Mouse (Mus musculus): ENCODE measurements around the gene Gstm2. TPM values are rescaled to one million over a fixed set of nuclear protein-coding genes. Genes with fewer than 3 reads are reported as not detected.
"Not testable (repeated sequence)": the region's sequence is repeated elsewhere in the genome, so short reads cannot be mapped to it uniquely, and the experiment has no call there.

Gstm2 gene
- polyA plus RNA-seq, 1 experiment from 2014 or later: 5.9 TPM

DNA sequence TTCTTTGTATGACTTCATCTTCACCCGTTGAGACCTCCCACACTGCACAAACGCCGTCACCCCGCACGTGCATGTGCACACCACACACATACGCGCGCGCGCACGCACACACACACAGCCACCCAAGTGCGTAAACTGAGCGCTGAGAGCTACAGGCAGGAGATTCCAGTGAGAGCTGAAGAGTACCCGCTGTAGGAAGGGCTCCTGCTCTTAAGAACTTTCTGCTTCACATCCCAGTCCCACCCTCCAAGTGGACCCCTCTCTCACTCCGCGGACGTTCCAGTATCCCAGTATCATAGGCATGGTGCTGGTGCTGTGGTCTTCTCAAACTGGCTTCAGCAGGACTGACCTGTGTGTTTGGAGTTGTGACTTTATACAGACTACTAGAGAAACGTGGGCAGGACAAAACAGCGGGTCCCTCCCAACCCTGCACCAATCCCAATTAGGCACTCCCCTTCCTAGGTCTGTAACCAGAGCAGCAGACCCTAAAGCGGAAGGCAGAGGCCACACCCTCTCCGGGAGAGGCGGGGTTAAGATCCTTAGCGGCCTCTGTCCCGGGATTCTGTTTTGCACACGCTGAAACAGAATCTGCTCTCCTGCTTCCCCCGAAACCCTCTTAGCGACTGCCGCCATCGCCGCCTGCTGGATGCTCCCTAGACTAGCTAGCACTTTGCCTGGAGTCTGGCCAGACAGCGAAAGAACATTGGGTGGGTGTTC, 31.4 kb upstream of the Gstm2 start, which contains the start of gene Gstm1:
Gstm1 (minus strand) TSS at position 501 of the 717 bp plus-strand sequence.
- Histone ChIP-seq H3K4me2 (peak within 1 kb of the TSS; percentile 72), H3K4me3 (replicated peaks) (peak within 1 kb of the TSS; percentile 56), H3K9ac (peak within 1 kb of the TSS; percentile 55), H3K9me3 (replicated peaks) (no peaks in the 10 kb centered on the region), H3K27ac (peak within 1 kb of the TSS; percentile 79), H3K27me3 (no peaks in the 10 kb centered on the region), H3K36me3 (no peaks in the 10 kb centered on the region), H3K4me1 (replicated peaks) (peaks cover 30% of the 10 kb centered on the region)
- ATAC-seq (ENCODE audit: low read depth) (peak; percentile 92), DNase-seq (peak; percentile 76)
- under 1% methylated on average over 31 of the region's 31 CpGs for WGBS (ENCODE audit: insufficient replicate concordance)

DNA sequence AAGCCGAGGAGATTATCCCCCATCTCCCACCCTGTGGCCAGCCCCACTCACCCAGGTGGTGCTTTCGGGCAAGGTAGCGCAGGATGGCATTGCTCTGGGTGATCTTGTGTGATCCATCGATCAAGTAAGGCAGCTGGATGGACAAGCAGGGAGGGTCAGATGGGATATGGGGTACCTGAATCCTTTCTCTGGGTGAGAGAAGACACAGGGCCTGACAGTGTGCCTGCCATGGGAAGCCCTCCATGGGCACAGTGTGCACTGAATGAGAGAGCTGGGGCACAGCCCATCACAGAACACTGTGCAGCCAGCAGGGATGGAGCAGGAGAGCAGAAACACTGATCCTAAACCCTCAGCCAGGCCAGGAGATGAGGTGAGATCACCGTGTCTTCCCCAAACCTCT, 30.2 kb upstream of the Gstm2 start:
- WGBS (ENCODE audit: insufficient replicate concordance): 74% methylated on average over 5 of the region's 5 CpGs
- not testable (repeated sequence) for ATAC-seq (ENCODE audit: low read depth); DNase-seq; H3K9me3 ChIP-seq (replicated peaks); H3K36me3 ChIP-seq; H3K27me3 ChIP-seq; H3K27ac ChIP-seq
- Histone ChIP-seq H3K9ac (peak overlapping the region; percentile 36; the same call in 1 of the 2 replicates), H3K4me2 (peak overlapping the region; percentile 72), H3K4me1 (replicated peaks) (peaks cover 22% of the 10 kb centered on the region), H3K4me3 (replicated peaks) (peak overlapping the region; percentile 56)

DNA sequence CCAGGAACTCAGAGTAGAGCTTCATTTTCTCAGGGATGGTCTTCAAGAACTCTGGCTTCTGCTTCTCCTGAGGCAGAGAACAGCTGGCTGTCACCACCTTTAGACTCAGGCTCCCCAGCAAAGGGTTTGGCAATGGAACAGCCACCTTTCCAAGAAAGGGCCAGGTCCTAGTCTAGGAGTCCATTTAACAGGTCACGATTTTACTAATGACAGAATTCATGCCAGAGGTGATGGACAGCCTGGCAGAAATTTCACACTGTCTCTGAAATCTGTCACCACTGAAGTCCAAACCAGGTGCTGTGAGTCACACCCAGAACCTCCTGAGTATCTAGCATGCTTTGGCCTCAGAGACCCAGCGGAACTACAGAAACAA, 28.7 kb upstream of the Gstm2 start:
- 62% methylated on average over 2 of the region's 2 CpGs for WGBS (ENCODE audit: insufficient replicate concordance)
- H3K27ac ChIP-seq: no peak overlapping the region
- H3K4me3 ChIP-seq (replicated peaks): no peak overlapping the region
- DNase-seq (no peak), ATAC-seq (ENCODE audit: low read depth) (no peak)
- H3K4me2 ChIP-seq: 0 out of 2 replicates have a peak overlapping the region, but pooled peaks have one; percentile 3
- H3K36me3 ChIP-seq: no peaks in the 10 kb centered on the region
- H3K4me1 ChIP-seq (replicated peaks): peaks cover 22% of the 10 kb centered on the region
- H3K9me3 ChIP-seq (replicated peaks): no peaks in the 10 kb centered on the region
- H3K27me3 ChIP-seq: no peaks in the 10 kb centered on the region
- no peak overlapping the region for H3K9ac ChIP-seq

DNA sequence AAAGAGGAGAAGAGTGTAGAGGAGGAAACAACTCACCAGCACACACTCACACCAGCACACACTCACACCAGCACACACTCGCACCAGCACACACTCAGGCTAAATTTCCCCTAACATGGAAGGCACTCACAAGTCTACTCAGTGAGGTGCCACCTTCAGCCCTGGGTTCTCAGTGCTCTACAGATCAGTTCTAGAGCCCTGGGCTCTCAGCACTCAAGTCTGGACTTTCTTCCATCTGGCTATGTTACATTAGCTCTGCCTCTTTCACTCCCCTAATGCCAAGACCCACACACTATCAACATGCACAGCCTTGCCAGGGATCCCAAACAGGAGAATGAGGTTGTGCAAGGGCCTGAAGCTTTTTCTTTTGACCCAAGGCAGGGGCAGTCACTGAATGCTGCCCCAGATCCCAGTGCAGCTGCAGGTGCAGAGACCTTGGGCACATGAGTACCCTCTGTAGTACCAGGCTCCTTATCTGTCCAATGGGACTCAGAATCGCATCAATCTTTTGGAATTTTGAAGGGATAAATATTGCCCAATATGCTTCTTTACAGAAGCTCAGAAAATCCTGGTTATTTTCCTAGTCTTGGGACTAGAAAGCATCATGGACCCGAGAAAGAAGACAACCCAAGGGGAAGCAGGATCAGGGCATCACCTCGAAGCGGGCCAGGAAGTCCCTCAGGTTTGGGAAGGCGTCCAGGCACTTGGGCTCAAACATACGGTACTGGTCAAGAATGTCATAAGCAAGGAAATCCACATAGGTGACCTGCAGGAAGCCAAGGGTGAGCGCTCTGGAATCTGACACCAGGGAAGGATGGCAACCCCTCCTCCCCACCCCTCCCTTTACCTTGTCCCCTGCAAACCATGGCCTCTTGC, 28.1 kb upstream of the Gstm2 start:
- no peak overlapping the region for H3K9ac ChIP-seq
- H3K27me3 ChIP-seq: no peaks in the 10 kb centered on the region
- H3K27ac ChIP-seq: 0 out of 2 replicates have a peak overlapping the region, but pooled peaks have one; percentile 23
- no peaks in the 10 kb centered on the region for H3K36me3 ChIP-seq
- ATAC-seq (ENCODE audit: low read depth) (no peak), DNase-seq (no peak)
- WGBS (ENCODE audit: insufficient replicate concordance): 69% methylated on average over 8 of the region's 8 CpGs
- peak overlapping the region; percentile 37 for H3K4me2 ChIP-seq
- H3K4me1 ChIP-seq (replicated peaks): peaks cover 21% of the 10 kb centered on the region
- no peak overlapping the region for H3K4me3 ChIP-seq (replicated peaks)
- no peaks in the 10 kb centered on the region for H3K9me3 ChIP-seq (replicated peaks)

DNA sequence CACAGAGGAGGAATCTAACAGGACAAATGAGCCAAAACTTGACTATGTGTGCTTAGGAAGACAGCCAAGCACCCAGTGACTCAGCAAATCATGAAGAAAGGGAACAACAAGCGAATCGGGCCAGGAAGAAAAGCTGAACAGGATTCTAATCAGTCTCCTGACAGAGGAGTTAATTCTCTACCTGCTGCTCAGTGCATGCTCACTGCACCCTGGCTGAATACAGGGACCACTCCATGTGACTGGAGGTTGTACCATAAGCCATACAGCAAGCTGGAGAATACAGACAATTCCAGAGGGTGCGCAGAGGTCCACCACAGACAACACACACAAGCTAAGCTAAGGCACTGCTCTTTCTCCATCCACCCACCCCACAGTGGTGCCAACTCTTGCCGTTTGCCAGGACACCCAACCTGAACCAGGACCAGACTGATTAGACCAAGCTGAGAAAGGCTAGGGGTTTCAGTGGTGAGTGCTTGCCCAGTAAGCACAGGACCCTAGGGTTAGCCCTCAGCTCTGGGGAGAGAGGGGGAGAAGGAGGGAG, 27.1 kb upstream of the Gstm2 start:
- WGBS (ENCODE audit: insufficient replicate concordance): 48% methylated on average over 4 of the region's 4 CpGs
- Histone ChIP-seq H3K4me3 (replicated peaks) (no peak overlapping the region), H3K9ac (no peak overlapping the region), H3K27me3 (no peaks in the 10 kb centered on the region), H3K27ac (peak overlapping the region; percentile 23; the same call in 1 of the 2 replicates), H3K9me3 (replicated peaks) (no peaks in the 10 kb centered on the region), H3K4me2 (peak overlapping the region; percentile 37), H3K4me1 (replicated peaks) (peaks cover 12% of the 10 kb centered on the region), H3K36me3 (no peaks in the 10 kb centered on the region)
- ATAC-seq (ENCODE audit: low read depth): no peak
- no peak for DNase-seq

DNA sequence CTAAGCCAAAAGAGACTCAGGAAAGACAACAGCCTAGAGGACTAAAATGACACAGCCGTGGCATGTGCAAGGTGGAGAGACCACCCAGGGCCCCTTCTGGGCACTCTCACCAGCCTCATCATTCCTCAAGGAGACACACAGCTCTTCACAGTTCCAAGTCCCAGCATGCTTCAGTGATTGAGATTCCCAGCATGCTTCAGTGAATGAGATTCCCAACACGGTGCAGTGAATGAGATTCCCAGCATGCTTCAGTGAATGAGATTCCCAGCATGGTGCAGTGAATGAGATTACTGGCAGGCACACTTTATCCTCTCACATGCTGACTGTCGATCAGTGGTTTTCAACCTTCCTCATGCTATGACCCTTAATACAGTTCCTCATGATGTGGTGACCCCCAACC, 25.3 kb upstream of the Gstm2 start:
- H3K9me3 ChIP-seq (replicated peaks): no peaks in the 10 kb centered on the region
- H3K4me2 ChIP-seq: no peak overlapping the region
- H3K27me3 ChIP-seq: no peaks in the 10 kb centered on the region
- H3K36me3 ChIP-seq: no peaks in the 10 kb centered on the region
- H3K4me1 ChIP-seq (replicated peaks): peaks cover 3% of the 10 kb centered on the region
- H3K9ac ChIP-seq: no peak overlapping the region
- ATAC-seq (ENCODE audit: low read depth) (no peak), DNase-seq (no peak)
- WGBS (ENCODE audit: insufficient replicate concordance): 63% methylated on average over 3 of the region's 3 CpGs
- H3K4me3 ChIP-seq (replicated peaks): no peak overlapping the region
- H3K27ac ChIP-seq: no peak overlapping the region

DNA sequence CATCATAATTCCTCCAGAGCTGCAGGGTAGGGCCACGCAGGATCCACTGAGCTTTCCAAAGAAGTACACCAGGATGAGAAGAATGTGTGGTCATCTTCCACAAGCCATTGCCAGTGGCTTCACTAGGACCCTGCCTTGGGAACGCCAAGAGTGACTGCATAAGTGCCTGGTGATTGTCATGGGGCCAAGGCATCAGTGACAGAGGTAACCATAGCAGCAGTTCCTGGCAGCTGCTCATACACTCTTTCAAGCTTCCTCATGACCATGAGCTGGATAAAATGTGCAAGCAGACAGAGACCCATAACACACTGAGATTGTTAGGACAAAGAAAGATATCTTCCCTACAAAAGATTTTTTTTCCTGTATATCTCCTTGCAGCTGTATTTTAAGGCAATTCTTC, 24.0 kb upstream of the Gstm2 start:
- ATAC-seq (ENCODE audit: low read depth) (no peak), DNase-seq (no peak)
- WGBS (ENCODE audit: insufficient replicate concordance): 42% methylated on average over 2 of the region's 2 CpGs
- Histone ChIP-seq H3K9me3 (replicated peaks) (no peaks in the 10 kb centered on the region), H3K4me1 (replicated peaks) (no peaks in the 10 kb centered on the region; the same call in 1 of the 2 replicates), H3K27me3 (no peaks in the 10 kb centered on the region), H3K27ac (no peak overlapping the region), H3K9ac (no peak overlapping the region), H3K36me3 (no peaks in the 10 kb centered on the region), H3K4me3 (replicated peaks) (no peak overlapping the region), H3K4me2 (no peak overlapping the region)

DNA sequence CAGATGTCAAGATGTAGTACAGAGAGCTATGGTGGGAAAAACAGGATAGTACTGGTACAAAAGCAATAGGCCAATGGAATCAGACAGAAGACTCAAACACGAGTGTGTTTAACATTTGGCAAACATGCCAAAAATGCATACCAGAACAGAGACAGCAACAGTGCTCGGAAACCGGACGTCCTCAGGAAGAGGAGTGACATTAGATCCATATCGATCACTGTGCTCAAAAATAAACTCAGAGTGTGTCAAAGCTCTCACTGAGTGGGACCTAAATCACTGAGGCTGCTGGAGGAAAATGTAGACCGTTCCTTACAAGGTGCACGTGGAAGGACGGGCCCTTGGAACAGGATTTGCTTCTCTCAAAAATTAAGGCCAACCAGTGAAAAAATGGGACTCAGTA, 15.8 kb upstream of the Gstm2 start:
- H3K27me3 ChIP-seq: no peaks in the 10 kb centered on the region
- H3K9ac ChIP-seq: no peak overlapping the region
- H3K4me2 ChIP-seq: no peak overlapping the region
- 57% methylated on average over 8 of the region's 8 CpGs for WGBS (ENCODE audit: insufficient replicate concordance)
- DNase-seq (no peak), ATAC-seq (ENCODE audit: low read depth) (no peak)
- no peaks in the 10 kb centered on the region for H3K36me3 ChIP-seq
- no peak overlapping the region for H3K27ac ChIP-seq
- H3K9me3 ChIP-seq (replicated peaks): no peaks in the 10 kb centered on the region
- H3K4me3 ChIP-seq (replicated peaks): no peak overlapping the region
- H3K4me1 ChIP-seq (replicated peaks): no peaks in the 10 kb centered on the region

DNA sequence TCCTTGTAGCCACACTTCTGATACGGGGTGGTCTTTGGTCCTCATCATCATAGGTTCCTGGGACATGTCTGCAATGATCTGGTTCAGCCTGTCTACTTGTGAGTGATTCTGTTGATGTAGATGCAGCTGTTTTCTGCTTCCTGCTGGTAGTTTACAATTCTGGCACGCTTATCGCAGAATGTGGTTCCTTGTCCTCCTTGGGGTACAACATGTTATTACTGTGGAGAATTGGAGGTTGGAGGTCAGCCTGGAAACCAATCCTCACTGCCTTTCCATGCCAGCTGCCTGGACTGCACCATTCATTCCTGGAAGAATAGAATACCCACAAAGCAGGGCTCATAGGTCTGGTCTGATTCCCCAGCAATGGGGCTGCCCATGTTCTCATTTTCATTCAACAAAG, 13.2 kb upstream of the Gstm2 start:
- no peak overlapping the region for H3K4me3 ChIP-seq (replicated peaks)
- H3K4me2 ChIP-seq: no peak overlapping the region
- no peaks in the 10 kb centered on the region for H3K27me3 ChIP-seq
- H3K4me1 ChIP-seq (replicated peaks): no peaks in the 10 kb centered on the region
- no peaks in the 10 kb centered on the region for H3K9me3 ChIP-seq (replicated peaks)
- H3K9ac ChIP-seq: no peak overlapping the region
- no peak for DNase-seq
- H3K36me3 ChIP-seq: no peaks in the 10 kb centered on the region
- ATAC-seq (ENCODE audit: low read depth): no peak
- H3K27ac ChIP-seq: no peak overlapping the region
- 71% methylated on average over 3 of the region's 3 CpGs for WGBS (ENCODE audit: insufficient replicate concordance)

DNA sequence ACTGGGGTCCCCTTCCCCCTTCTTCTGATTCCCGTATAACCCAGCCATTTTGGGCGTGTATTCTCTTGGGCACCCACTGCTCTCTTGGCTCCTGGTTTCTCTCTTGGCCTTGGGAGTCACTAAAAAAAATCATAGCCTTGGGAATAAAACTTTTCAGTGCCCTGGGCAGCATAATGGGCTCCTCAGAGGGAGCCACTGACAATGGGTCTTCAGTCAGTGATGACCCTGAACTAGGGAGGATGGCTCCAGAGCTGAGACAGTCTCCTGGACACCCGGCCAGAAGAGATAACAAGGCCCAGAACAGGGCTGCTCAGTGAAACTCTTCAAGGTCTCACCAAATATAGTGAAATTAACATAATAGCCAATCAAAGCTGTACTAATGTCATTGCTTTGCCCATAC, 12.3 kb upstream of the Gstm2 start:
- H3K4me1 ChIP-seq (replicated peaks): no peaks in the 10 kb centered on the region
- H3K27ac ChIP-seq: no peak overlapping the region
- H3K4me3 ChIP-seq (replicated peaks): no peak overlapping the region
- H3K4me2 ChIP-seq: no peak overlapping the region
- no peak overlapping the region for H3K9ac ChIP-seq
- H3K27me3 ChIP-seq: no peaks in the 10 kb centered on the region
- WGBS (ENCODE audit: insufficient replicate concordance): 60% methylated on average over 3 of the region's 3 CpGs
- ATAC-seq (ENCODE audit: low read depth) (no peak), DNase-seq (no peak)
- H3K36me3 ChIP-seq: no peaks in the 10 kb centered on the region
- no peaks in the 10 kb centered on the region for H3K9me3 ChIP-seq (replicated peaks)

DNA sequence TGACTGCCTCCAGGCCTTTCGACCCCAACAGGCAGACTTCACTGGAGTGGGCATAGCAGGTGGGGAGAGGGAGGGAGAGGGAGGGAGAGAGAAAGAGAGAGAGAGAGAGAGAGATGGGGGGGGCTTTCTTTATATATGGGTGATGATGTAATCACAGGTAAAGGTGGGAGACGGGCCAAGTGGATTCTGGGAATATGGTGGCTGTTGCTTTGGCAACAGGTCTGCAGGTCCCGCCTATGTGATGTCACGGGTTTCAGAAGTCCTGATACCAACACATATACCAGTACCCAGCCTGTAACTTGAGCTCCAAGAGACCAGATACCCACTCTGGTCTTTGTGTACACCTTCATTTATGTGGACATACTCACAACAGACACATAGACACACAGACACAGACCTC, 10.3 kb upstream of the Gstm2 start:
- no peak overlapping the region for H3K9ac ChIP-seq
- WGBS (ENCODE audit: insufficient replicate concordance): 68% methylated on average over 4 of the region's 4 CpGs
- DNase-seq (no peak), ATAC-seq (ENCODE audit: low read depth) (no peak)
- no peaks in the 10 kb centered on the region for H3K36me3 ChIP-seq
- no peak overlapping the region for H3K4me3 ChIP-seq (replicated peaks)
- H3K27me3 ChIP-seq: no peaks in the 10 kb centered on the region
- no peak overlapping the region for H3K27ac ChIP-seq
- no peak overlapping the region for H3K4me2 ChIP-seq
- no peaks in the 10 kb centered on the region for H3K4me1 ChIP-seq (replicated peaks)
- no peaks in the 10 kb centered on the region for H3K9me3 ChIP-seq (replicated peaks)

Measured in liver, embryonic 13.5 days (tissue).